Mouse (Mus musculus) myocyte (in vitro differentiated cells): ENCODE data around the gene Dguok.

ENCODE experiments used
- CEBPB ChIP-seq: IDR thresholded peaks from 2 replicates; pipeline ENCODE4 v1.6.1; 2011; ENCODE audit warnings: mild to moderate bottlenecking, moderate library complexity; ENCODE audit not compliant: poor library complexity, insufficient read depth, severe bottlenecking
- E2F4 ChIP-seq: IDR thresholded peaks from one replicate; pipeline ENCODE4 v1.6.1; 2011; ENCODE audit warnings: mild to moderate bottlenecking, control low read depth, moderate library complexity; ENCODE audit not compliant: insufficient read depth
- MAX ChIP-seq: IDR thresholded peaks from one replicate; pipeline ENCODE4 v1.6.1; 2011; ENCODE audit warnings: low read depth, mild to moderate bottlenecking, control low read depth
- MYOG ChIP-seq, 3 experiments: IDR thresholded peaks; one replicate each; pipeline ENCODE4 v1.6.1; 2011; ENCODE audit warnings: control low read depth in 2 of 3, low read depth in 2 of 3, mild to moderate bottlenecking in 2 of 3; ENCODE audit not compliant: insufficient read length in 2 of 3, control insufficient read depth in 1 of 3, insufficient read depth in 1 of 3
- POLR2A ChIP-seq: IDR thresholded peaks from one replicate; pipeline ENCODE4 v1.6.1; 2011; ENCODE audit warnings: low read depth, mild to moderate bottlenecking, control low read depth, moderate library complexity; ENCODE audit not compliant: insufficient read length
- POLR2AphosphoS2 ChIP-seq: IDR thresholded peaks from one replicate; pipeline ENCODE4 v1.6.1; 2011; ENCODE audit warnings: low read depth, control low read depth; ENCODE audit not compliant: insufficient read length
- SRF ChIP-seq: IDR thresholded peaks from one replicate; pipeline ENCODE4 v1.6.1; 2011; ENCODE audit warnings: low read depth; ENCODE audit not compliant: control insufficient read depth, insufficient read length
- TCF3 ChIP-seq: IDR thresholded peaks from one replicate; pipeline ENCODE4 v1.6.1; 2011; ENCODE audit warnings: low read depth, control low read depth; ENCODE audit not compliant: insufficient read length
- USF1 ChIP-seq: IDR thresholded peaks from one replicate; pipeline ENCODE4 v1.6.1; 2011; ENCODE audit warnings: low read depth, mild to moderate bottlenecking, control low read depth, moderate library complexity

DNA sequence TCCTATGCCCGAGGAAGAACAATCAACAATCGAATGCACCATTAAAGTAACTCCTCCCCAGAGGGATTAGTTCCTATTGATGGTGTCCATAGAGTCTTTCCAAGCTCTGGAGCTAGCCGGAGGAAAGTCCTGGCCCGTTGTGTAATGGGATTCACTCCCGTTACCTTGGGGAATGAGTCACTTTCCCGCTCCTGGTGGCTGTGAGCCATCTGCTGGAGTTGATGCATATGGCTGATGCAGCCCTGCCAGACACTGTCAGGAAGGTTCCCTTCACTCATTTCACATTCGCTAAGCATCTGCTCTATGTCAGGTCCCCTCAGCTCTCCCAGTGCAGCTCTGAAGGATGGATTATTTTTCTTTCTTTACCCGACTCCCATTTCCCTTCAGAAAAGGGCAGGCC, 2.7 kb upstream of the Dguok start:
- no peak for TF ChIP-seq MAX
- TF ChIP-seq POLR2A, result no peak
- no peak for TF ChIP-seq USF1
- no peak for TF ChIP-seq E2F4
- TF ChIP-seq POLR2AphosphoS2, result no peak
- no peak for TF ChIP-seq SRF
- no peak for TF ChIP-seq TCF3
- no peak for TF ChIP-seq CEBPB
- no peak for TF ChIP-seq MYOG (IDR thresholded peaks at IDR 0.05; ENCODE audit: control insufficient read depth in 1 of 3, insufficient read depth in 1 of 3, insufficient read length in 2 of 3, low read depth in 2 of 3)
